9 mouse cellular contexts compared by ENCODE assay signal in genomic region chr10:78465472-78465871, GRCm38 (mm10). TPM values are rescaled to one million over a fixed set of nuclear protein-coding genes. Genes with fewer than 3 reads are reported as not detected.
DNase-seq lines count a peak whose midpoint lies in the region; ATAC-seq and TF ChIP-seq lines count a peak whose summit lies in the region.
"Had no signal": no experiment of that assay in that cellular context is flagged by ENCODE, and none has a peak within 500 bp of the region (broad histone marks: within the 10 kb centered on the region; RNA-seq: fewer than 3 reads in every experiment).

No protein-coding gene starts in this region.

- TF ChIP-seq CTCF in cortical plate, adult 2 months (IDR thresholded peaks at IDR 0.05; ENCODE audit: extremely low read depth, insufficient read depth, low read length), result no peak

- H3K4me1 ChIP-seq in kidney, embryonic 15.5 days, result peaks cover 33% of the 10 kb centered on the region
- H3K4me1 ChIP-seq in cortical plate, adult 2 months (ENCODE audit: control insufficient read depth, insufficient read depth, low read length), result peaks cover 5% of the 10 kb centered on the region; the same call in 1 of the 2 replicates
- H3K4me1 ChIP-seq in intestine, embryonic 16.5 days (ENCODE audit: control insufficient read depth, insufficient read depth, low read length), result peaks cover 22% of the 10 kb centered on the region
- H3K4me1 ChIP-seq in neural tube, embryonic 12.5 days, result peaks cover 13% of the 10 kb centered on the region

- H3K27me3 ChIP-seq in kidney, embryonic 15.5 days, result no peaks in the 10 kb centered on the region
- H3K27me3 ChIP-seq in intestine, embryonic 16.5 days (replicated peaks; ENCODE audit: control insufficient read depth, insufficient read depth, low read length), result no peaks in the 10 kb centered on the region
- peaks cover 3% of the 10 kb centered on the region; the same call in 1 of the 2 replicates for H3K27me3 ChIP-seq in neural tube, embryonic 12.5 days (replicated peaks)

- no peak for TF ChIP-seq POLR2A in cortical plate, adult 2 months (IDR thresholded peaks at IDR 0.05; ENCODE audit: extremely low read depth, insufficient read depth, low read length)

- WGBS in kidney, embryonic 15.5 days, result 86% methylated on average over 3 of the region's 3 CpGs
- 79% methylated on average over 3 of the region's 3 CpGs for WGBS in intestine, embryonic 16.5 days
- WGBS in neural tube, embryonic 12.5 days, result 74% methylated on average over 3 of the region's 3 CpGs

- no peak overlapping the region for H3K27ac ChIP-seq in kidney, embryonic 15.5 days
- H3K27ac ChIP-seq in cortical plate, adult 2 months (ENCODE audit: insufficient read depth, low read length), result peak overlapping the region; percentile 8; the same call in 1 of the 2 replicates
- no peak overlapping the region for H3K27ac ChIP-seq in intestine, embryonic 16.5 days (ENCODE audit: low read length)
- no peak overlapping the region for H3K27ac ChIP-seq in neural tube, embryonic 12.5 days

- no peaks in the 10 kb centered on the region for H3K9me3 ChIP-seq in kidney, embryonic 15.5 days (replicated peaks)
- H3K9me3 ChIP-seq in intestine, embryonic 16.5 days (ENCODE audit: control insufficient read depth, low read length), result no peaks in the 10 kb centered on the region
- no peaks in the 10 kb centered on the region for H3K9me3 ChIP-seq in neural tube, embryonic 12.5 days

- no peak for DNase-seq in kidney, postnatal 25 days
- DNase-seq in left cerebral cortex, postnatal 14 days (ENCODE audit: low spot score in 2 of 2), result no peak
- DNase-seq in kidney, adult 11 months, result no peak
- DNase-seq in right cerebral cortex, adult 18-20 months, result no peak

- no peak overlapping the region for H3K9ac ChIP-seq in kidney, embryonic 15.5 days
- H3K9ac ChIP-seq in intestine, embryonic 16.5 days (ENCODE audit: low read depth, low read length), result no peak overlapping the region
- no peak overlapping the region for H3K9ac ChIP-seq in neural tube, embryonic 12.5 days

- H3K36me3 ChIP-seq in kidney, embryonic 15.5 days, result no peaks in the 10 kb centered on the region
- H3K36me3 ChIP-seq in intestine, embryonic 16.5 days (ENCODE audit: control insufficient read depth, insufficient read depth, low read length), result no peaks in the 10 kb centered on the region
- H3K36me3 ChIP-seq in neural tube, embryonic 12.5 days, result no peaks in the 10 kb centered on the region

- intact Hi-C loops in left cerebral cortex, postnatal 14 days (cut with DNase I), result loop anchor here (5.0 kb wide), 1 partner anchor 107 kb away; the partner anchor contains the start of gene Ilvbl

- ATAC-seq in kidney, embryonic 15.5 days (replicated peaks; ENCODE audit: low FRiP score), result no peak
- no peak for ATAC-seq in intestine, embryonic 16.5 days
- ATAC-seq in neural tube, embryonic 12.5 days (ENCODE audit: low FRiP score, low read depth), result no peak

- peak overlapping the region; percentile 100; the same call in 1 of the 2 replicates for H3K4me2 ChIP-seq in kidney, embryonic 15.5 days
- peak overlapping the region; percentile 96; the same call in 1 of the 2 replicates for H3K4me2 ChIP-seq in intestine, embryonic 16.5 days (ENCODE audit: low read depth, low read length)
- peak overlapping the region; percentile 99 for H3K4me2 ChIP-seq in neural tube, embryonic 12.5 days (replicated peaks)

- H3K4me3 ChIP-seq in kidney, embryonic 15.5 days (replicated peaks), result no peak overlapping the region
- H3K4me3 ChIP-seq in cortical plate, adult 2 months (ENCODE audit: insufficient read depth, low read length), result no peak overlapping the region; the same call in 1 of the 2 replicates
- H3K4me3 ChIP-seq in intestine, embryonic 16.5 days (ENCODE audit: low read length), result no peak overlapping the region
- no peak overlapping the region for H3K4me3 ChIP-seq in neural tube, embryonic 12.5 days

RNA-seq across cellular contexts. Expression of gene Pdxk, which starts 0.7 kb away (rescaled TPM):
- 17.2 and 20.4 TPM in 2 replicates for polyA plus RNA-seq in kidney, embryonic 15.5 days (2015; fragmentation: Nextera tagmentation; extraction: Ambion mirVana)
- polyA plus RNA-seq in cortical plate, adult 2 months (2012; rRNA removed), result 76.7 and 77.7 TPM in 2 replicates
- polyA plus RNA-seq in intestine, embryonic 16.5 days (2015; fragmentation: Nextera tagmentation; extraction: Ambion mirVana), result 35.9 and 39.9 TPM in 2 replicates
- polyA plus RNA-seq in neural tube, embryonic 12.5 days (2016; fragmentation: Nextera tagmentation; extraction: Ambion mirVana), result 9.0 and 9.4 TPM in 2 replicates
- total RNA-seq in left cerebral cortex, postnatal 14 days (2021), result 10 to 100 TPM; 92.2 to 92.3 TPM

RNA-seq across cellular contexts. Expression of gene Cstb, which starts 40.0 kb away (rescaled TPM):
- 182 and 209 TPM in 2 replicates for polyA plus RNA-seq in kidney, embryonic 15.5 days (2015; fragmentation: Nextera tagmentation; extraction: Ambion mirVana)
- 69.3 and 78.3 TPM in 2 replicates for polyA plus RNA-seq in cortical plate, adult 2 months (2012; rRNA removed)
- polyA plus RNA-seq in intestine, embryonic 16.5 days (2015; fragmentation: Nextera tagmentation; extraction: Ambion mirVana), result 288 and 325 TPM in 2 replicates
- 105 and 110 TPM in 2 replicates for polyA plus RNA-seq in neural tube, embryonic 12.5 days (2016; fragmentation: Nextera tagmentation; extraction: Ambion mirVana)
- 10 to 100 TPM; 35.9 to 39.2 TPM for total RNA-seq in left cerebral cortex, postnatal 14 days (2021)

RNA-seq across cellular contexts. Expression of gene Olfr1358, which starts 51.8 kb away (rescaled TPM):
- not detected in 2 replicates for polyA plus RNA-seq in kidney, embryonic 15.5 days (2015; fragmentation: Nextera tagmentation; extraction: Ambion mirVana)
- polyA plus RNA-seq in cortical plate, adult 2 months (2012; rRNA removed), result not detected in 2 replicates
- not detected in 2 replicates for polyA plus RNA-seq in intestine, embryonic 16.5 days (2015; fragmentation: Nextera tagmentation; extraction: Ambion mirVana)
- not detected in 2 replicates for polyA plus RNA-seq in neural tube, embryonic 12.5 days (2016; fragmentation: Nextera tagmentation; extraction: Ambion mirVana)
- not detected for total RNA-seq in left cerebral cortex, postnatal 14 days (2021)
- total RNA-seq: neutrophil, adult 5-6 weeks had no signal

RNA-seq across cellular contexts. Expression of gene Rrp1, which starts 52.6 kb away (rescaled TPM):
- polyA plus RNA-seq in kidney, embryonic 15.5 days (2015; fragmentation: Nextera tagmentation; extraction: Ambion mirVana), result 287 and 316 TPM in 2 replicates
- polyA plus RNA-seq in cortical plate, adult 2 months (2012; rRNA removed), result 519 and 613 TPM in 2 replicates
- polyA plus RNA-seq in intestine, embryonic 16.5 days (2015; fragmentation: Nextera tagmentation; extraction: Ambion mirVana), result 252 and 268 TPM in 2 replicates
- 333 and 347 TPM in 2 replicates for polyA plus RNA-seq in neural tube, embryonic 12.5 days (2016; fragmentation: Nextera tagmentation; extraction: Ambion mirVana)
- total RNA-seq in left cerebral cortex, postnatal 14 days (2021), result 100 to 1,000 TPM; 355 to 365 TPM
